Mouse (Mus musculus): Measurements from ENCODE around the gene Tmem120b. TPM values are rescaled to one million over a fixed set of nuclear protein-coding genes. Genes with fewer than 3 reads are reported as not detected.

Gene Tmem120b
- total RNA-seq, 2 experiments from 2014 or later: 17.8 to 19.6 TPM

- Histone ChIP-seq H3K4me3 (no peak overlapping the region), H3K27ac (no peak overlapping the region)
- DNase-seq (ENCODE audit: low spot score in 2 of 2): no peak
- no peak for TF ChIP-seq CTCF (conservative IDR thresholded peaks at IDR 0.05)
Measured at GRCm38 (mm10) chr5:123083340-123084050, 15.3 kb downstream of the Tmem120b start.

- DNase-seq (ENCODE audit: low spot score in 2 of 2): no peak
- no peak overlapping the region for H3K4me3 ChIP-seq
- TF ChIP-seq CTCF (conservative IDR thresholded peaks at IDR 0.05): no peak
- no peak overlapping the region for H3K27ac ChIP-seq
Measured at GRCm38 (mm10) chr5:123086501-123086900, 18.3 kb downstream of the Tmem120b start.

GRCm38 (mm10) chr5:123088784-123089183 is 20.6 kb downstream of the Tmem120b start:
- no peak for DNase-seq (ENCODE audit: low spot score in 2 of 2)
- TF ChIP-seq CTCF (conservative IDR thresholded peaks at IDR 0.05): no peak
- H3K4me3 ChIP-seq: no peak overlapping the region
- no peak overlapping the region for H3K27ac ChIP-seq

GRCm38 (mm10) chr5:123090560-123091306 is 22.5 kb downstream of the Tmem120b start:
- H3K27ac ChIP-seq: no peak overlapping the region
- no peak overlapping the region for H3K4me3 ChIP-seq
- no peak for TF ChIP-seq CTCF (conservative IDR thresholded peaks at IDR 0.05)
- no peak for DNase-seq (ENCODE audit: low spot score in 2 of 2)

- no peak for DNase-seq (ENCODE audit: low spot score in 2 of 2)
- no peak for TF ChIP-seq CTCF (conservative IDR thresholded peaks at IDR 0.05)
- H3K4me3 ChIP-seq: no peak overlapping the region
- H3K27ac ChIP-seq: no peak overlapping the region
Measured at GRCm38 (mm10) chr5:123093077-123093633, 24.9 kb downstream of the Tmem120b start.

- H3K27ac ChIP-seq: no peak overlapping the region
- no peak for DNase-seq (ENCODE audit: low spot score in 2 of 2)
- H3K4me3 ChIP-seq: peak overlapping the region; percentile 6; the same call in 1 of the 2 replicates
- TF ChIP-seq CTCF (conservative IDR thresholded peaks at IDR 0.05): no peak
Measured at GRCm38 (mm10) chr5:123094238-123094991, 26.2 kb downstream of the Tmem120b start.

- Histone ChIP-seq H3K27ac (no peak overlapping the region), H3K4me3 (no peak overlapping the region)
- no peak for TF ChIP-seq CTCF (conservative IDR thresholded peaks at IDR 0.05)
- DNase-seq (ENCODE audit: low spot score in 2 of 2): no peak
Measured at GRCm38 (mm10) chr5:123096299-123096698, 28.1 kb downstream of the Tmem120b start.

GRCm38 (mm10) chr5:123098487-123098886 is 30.3 kb downstream of the Tmem120b start:
- Histone ChIP-seq H3K4me3 (no peak overlapping the region), H3K27ac (no peak overlapping the region)
- no peak for TF ChIP-seq CTCF (conservative IDR thresholded peaks at IDR 0.05)
- no peak for DNase-seq (ENCODE audit: low spot score in 2 of 2)

- Histone ChIP-seq H3K4me3 (no peak overlapping the region), H3K27ac (no peak overlapping the region)
- DNase-seq (ENCODE audit: low spot score in 2 of 2): no peak
- TF ChIP-seq CTCF (conservative IDR thresholded peaks at IDR 0.05): no peak
Measured at GRCm38 (mm10) chr5:123102376-123102775, 34.2 kb downstream of the Tmem120b start.

- Histone ChIP-seq H3K4me3 (no peak overlapping the region), H3K27ac (no peak overlapping the region)
- TF ChIP-seq CTCF (conservative IDR thresholded peaks at IDR 0.05): no peak
- DNase-seq (ENCODE audit: low spot score in 2 of 2): no peak
Measured at GRCm38 (mm10) chr5:123103556-123103955, 35.3 kb downstream of the Tmem120b start.

- Histone ChIP-seq H3K4me3 (no peak overlapping the region), H3K27ac (no peak overlapping the region)
- TF ChIP-seq CTCF (conservative IDR thresholded peaks at IDR 0.05): no peak
- no peak for DNase-seq (ENCODE audit: low spot score in 2 of 2)
Measured at GRCm38 (mm10) chr5:123104769-123105168, 36.6 kb downstream of the Tmem120b start.

- Histone ChIP-seq H3K27ac (peak overlapping the region; percentile 59), H3K4me3 (peak overlapping the region; percentile 42)
- TF ChIP-seq CTCF (conservative IDR thresholded peaks at IDR 0.05): no peak
- peak; percentile 48 to 64 for DNase-seq (ENCODE audit: low spot score in 2 of 2)
Measured at GRCm38 (mm10) chr5:123109452-123110203, 41.4 kb downstream of the Tmem120b start.

Measured in layer of hippocampus, adult 2 months (tissue).